Mouse (Mus musculus) neural tube, embryonic 12.5 days (tissue): ENCODE measurements around the gene Got1. TPM values are rescaled to one million over a fixed set of nuclear protein-coding genes. Genes with fewer than 3 reads are reported as not detected.

Experiments used
- ATAC-seq: fragments of 200-750 bp; cut with Nextera tagmentation; 2 replicates; pipeline ENCODE4 v1.8.0; 2017; ENCODE audit warnings: low read depth, mild to moderate bottlenecking, moderate TSS enrichment, moderate library complexity; ENCODE audit not compliant: low FRiP score
- H3K27ac ChIP-seq: fragments of 300-500 bp; sonication (generic); 2 replicates; pipeline ENCODE4 v1.5.1; 2016
- H3K27me3 ChIP-seq: fragments of 300-500 bp; sonication (generic); replicated peaks from 2 replicates; pipeline ENCODE4 v1.6.1; 2016; ENCODE audit warnings: mild to moderate bottlenecking
- H3K36me3 ChIP-seq: fragments of 300-500 bp; sonication (generic); 2 replicates; pipeline ENCODE4 v1.6.1; 2016; ENCODE audit warnings: mild to moderate bottlenecking
- H3K4me1 ChIP-seq: fragments of 300-500 bp; sonication (generic); 2 replicates; pipeline ENCODE4 v1.6.1; 2016
- H3K4me2 ChIP-seq: fragments of 300-500 bp; sonication (generic); replicated peaks from 2 replicates; pipeline ENCODE4 v1.6.1; 2016; ENCODE audit warnings: mild to moderate bottlenecking
- H3K4me3 ChIP-seq: fragments of 300-500 bp; sonication (generic); 2 replicates; pipeline ENCODE4 v1.5.1; 2016
- H3K9ac ChIP-seq: fragments of 300-500 bp; sonication (generic); 2 replicates; pipeline ENCODE4 v1.6.1; 2016; ENCODE audit warnings: mild to moderate bottlenecking
- H3K9me3 ChIP-seq: fragments of 300-500 bp; sonication (generic); 2 replicates; pipeline ENCODE4 v1.6.1; 2016; ENCODE audit warnings: mild to moderate bottlenecking
- WGBS: fragments of 180-500 bp; shearing (Covaris S2); methylation state at CpG from one replicate; pipeline ENCODE4 v1.1.7; 2016; 5-methylcytosine and 5-hydroxymethylcytosine counted together
- polyA plus RNA-seq: library from polyadenylated mRNA; unstranded; fragments of >200 nt; fragmentation: Nextera tagmentation; extraction: Ambion mirVana; gene quantifications from 2 replicates; pipeline ENCODE4 v1.2.1, GENCODE M21; 2016

Got1 gene
- polyA plus RNA-seq, 1 experiment from 2014 or later, result 69.7 TPM

DNA sequence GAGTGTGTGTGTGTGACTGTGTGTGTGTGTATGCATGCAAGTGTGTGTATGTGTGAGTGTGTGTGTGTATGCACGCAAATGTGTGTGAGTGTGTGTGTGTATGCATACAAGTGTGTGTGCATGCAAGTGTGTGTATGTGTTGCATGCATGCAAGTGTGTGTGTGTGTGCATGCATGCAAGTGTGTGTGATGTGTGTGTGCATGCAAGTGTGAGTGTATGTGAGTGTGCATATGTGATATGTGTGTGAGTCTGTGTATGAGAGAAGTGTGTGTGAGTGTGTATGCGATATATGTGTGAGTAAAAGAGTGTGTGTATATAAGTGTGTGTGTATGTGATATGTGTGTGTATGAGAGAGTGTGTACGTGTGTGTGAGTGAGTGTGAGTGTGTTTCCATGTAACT, 11.0 kb upstream of the Got1 start:
- H3K4me2 ChIP-seq, result no peak overlapping the region
- no peak overlapping the region for H3K27ac ChIP-seq
- no peaks in the 10 kb centered on the region for H3K36me3 ChIP-seq
- 91% methylated on average over 3 of the region's 3 CpGs for WGBS
- no peak for ATAC-seq
- no peaks in the 10 kb centered on the region for H3K27me3 ChIP-seq
- H3K4me1 ChIP-seq, result no peaks in the 10 kb centered on the region
- H3K9me3 ChIP-seq, result no peaks in the 10 kb centered on the region
- H3K4me3 ChIP-seq, result no peak overlapping the region
- no peak overlapping the region for H3K9ac ChIP-seq

DNA sequence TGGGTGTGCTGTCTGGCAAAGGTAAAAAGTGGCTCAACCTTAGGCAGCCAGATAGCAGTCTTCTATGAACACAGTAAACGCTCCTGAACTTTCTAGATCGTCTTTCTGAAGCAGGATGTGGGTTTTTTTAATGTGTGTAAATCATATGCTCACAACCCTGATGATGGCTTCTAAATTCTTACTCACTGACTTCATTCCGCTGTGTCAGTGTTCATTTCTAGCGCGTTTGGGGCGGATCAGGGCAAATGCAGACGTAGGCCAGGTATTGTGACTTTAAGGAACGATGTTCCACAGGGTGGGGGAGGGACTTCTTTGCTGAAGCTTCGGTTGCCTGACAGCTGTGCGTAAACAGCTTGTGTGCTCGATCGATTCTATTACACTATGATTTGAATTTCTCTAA, 6.5 kb upstream of the Got1 start:
- Histone ChIP-seq H3K36me3 (no peaks in the 10 kb centered on the region), H3K27me3 (no peaks in the 10 kb centered on the region), H3K4me2 (no peak overlapping the region), H3K9me3 (no peaks in the 10 kb centered on the region), H3K9ac (no peak overlapping the region), H3K27ac (no peak overlapping the region), H3K4me3 (no peak overlapping the region), H3K4me1 (no peaks in the 10 kb centered on the region)
- 38% methylated on average over 12 of the region's 12 CpGs for WGBS
- ATAC-seq, result no peak

DNA sequence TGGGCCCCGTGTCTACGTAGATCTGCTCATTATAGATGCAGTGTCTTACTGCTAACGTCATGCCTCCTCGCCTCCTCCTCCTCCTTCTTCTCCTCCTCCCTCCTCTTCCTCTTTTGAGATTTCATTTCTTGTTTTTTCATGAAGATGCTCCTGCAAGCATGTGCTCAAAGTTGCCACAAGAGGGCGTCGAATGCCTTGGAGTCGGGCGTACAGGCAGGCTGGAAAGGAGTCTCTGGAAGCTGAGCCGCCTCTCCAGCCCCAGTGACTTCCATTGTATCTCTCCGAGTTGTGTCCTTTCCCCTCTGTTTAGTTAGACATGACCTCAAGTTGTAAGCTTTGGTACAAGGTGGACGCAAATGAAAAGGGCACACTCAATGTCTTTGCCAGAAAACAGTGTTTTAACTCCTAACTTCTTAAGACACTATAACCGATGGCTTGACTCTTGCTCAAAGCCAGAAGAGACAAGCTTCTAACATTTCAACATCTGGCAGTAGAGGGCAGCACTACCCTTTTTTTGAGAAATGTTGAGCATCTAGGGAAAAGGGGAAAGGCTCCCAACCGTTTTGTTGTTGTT, 5.9 kb upstream of the Got1 start:
- WGBS, result 2% methylated on average over 13 of the region's 13 CpGs
- H3K4me1 ChIP-seq, result peaks cover 2% of the 10 kb centered on the region; the same call in 1 of the 2 replicates
- H3K4me2 ChIP-seq, result peak overlapping the region; percentile 50
- no peaks in the 10 kb centered on the region for H3K36me3 ChIP-seq
- ATAC-seq, result peak; percentile 66
- H3K27me3 ChIP-seq, result no peaks in the 10 kb centered on the region
- no peak overlapping the region for H3K27ac ChIP-seq
- no peak overlapping the region for H3K4me3 ChIP-seq
- H3K9me3 ChIP-seq, result no peaks in the 10 kb centered on the region
- no peak overlapping the region for H3K9ac ChIP-seq

DNA sequence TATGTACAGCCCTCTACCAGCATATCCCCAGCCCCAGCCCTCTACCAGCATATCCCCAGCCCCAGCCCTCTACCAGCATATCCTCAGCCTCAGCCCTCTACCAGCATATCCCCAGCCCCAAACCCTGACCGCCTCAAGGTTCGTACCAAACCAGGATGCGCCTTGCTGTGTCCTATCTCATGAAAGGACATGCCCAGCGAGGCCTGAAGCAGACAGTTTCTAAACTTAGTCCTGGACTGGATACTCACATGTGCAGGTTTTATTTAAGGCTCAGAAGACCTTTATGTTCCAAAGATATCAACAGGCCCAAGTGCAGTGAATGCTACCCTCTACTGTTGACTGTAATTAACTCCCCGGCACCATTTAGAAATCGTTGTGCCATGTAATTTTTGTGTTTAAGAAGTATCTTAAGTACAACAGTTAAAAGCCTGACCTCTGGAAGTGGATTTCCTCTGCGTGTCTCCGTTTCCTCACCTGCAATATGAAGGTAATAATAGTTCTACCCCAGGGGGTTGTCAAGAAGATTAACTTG, 3.7 kb upstream of the Got1 start:
- no peak overlapping the region for H3K27ac ChIP-seq
- 87% methylated on average over 8 of the region's 8 CpGs for WGBS
- H3K9ac ChIP-seq, result no peak overlapping the region
- no peak overlapping the region for H3K4me2 ChIP-seq
- H3K9me3 ChIP-seq, result no peaks in the 10 kb centered on the region
- no peak overlapping the region for H3K4me3 ChIP-seq
- no peak for ATAC-seq
- H3K36me3 ChIP-seq, result no peaks in the 10 kb centered on the region
- peaks cover 16% of the 10 kb centered on the region for H3K4me1 ChIP-seq
- H3K27me3 ChIP-seq, result no peaks in the 10 kb centered on the region

DNA sequence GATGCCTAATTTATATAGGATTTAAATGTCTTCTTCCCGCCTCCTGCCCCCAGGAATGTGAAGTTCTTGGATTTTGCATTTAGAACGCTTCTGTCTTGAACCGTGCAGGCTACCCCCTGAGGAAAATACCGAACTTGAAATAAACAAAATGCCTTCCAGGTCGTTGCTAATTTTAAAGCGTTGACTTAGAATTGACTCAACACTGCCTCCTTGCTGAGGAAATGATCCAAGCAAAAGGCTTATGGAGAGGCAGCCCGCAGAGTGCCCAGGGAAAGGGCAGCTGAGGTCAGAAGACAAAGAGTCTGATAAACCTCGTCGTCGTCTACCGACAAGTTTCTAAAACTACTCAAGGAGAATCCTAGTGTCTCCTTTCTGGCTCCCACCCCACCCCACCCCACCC, 2.7 kb upstream of the Got1 start:
- H3K27me3 ChIP-seq, result no peaks in the 10 kb centered on the region
- H3K4me2 ChIP-seq, result no peak overlapping the region
- H3K9ac ChIP-seq, result no peak overlapping the region
- H3K4me1 ChIP-seq, result peaks cover 16% of the 10 kb centered on the region
- H3K27ac ChIP-seq, result no peak overlapping the region
- ATAC-seq, result no peak
- WGBS, result 15% methylated on average over 11 of the region's 11 CpGs
- H3K9me3 ChIP-seq, result no peaks in the 10 kb centered on the region
- H3K36me3 ChIP-seq, result no peaks in the 10 kb centered on the region
- H3K4me3 ChIP-seq, result no peak overlapping the region

DNA sequence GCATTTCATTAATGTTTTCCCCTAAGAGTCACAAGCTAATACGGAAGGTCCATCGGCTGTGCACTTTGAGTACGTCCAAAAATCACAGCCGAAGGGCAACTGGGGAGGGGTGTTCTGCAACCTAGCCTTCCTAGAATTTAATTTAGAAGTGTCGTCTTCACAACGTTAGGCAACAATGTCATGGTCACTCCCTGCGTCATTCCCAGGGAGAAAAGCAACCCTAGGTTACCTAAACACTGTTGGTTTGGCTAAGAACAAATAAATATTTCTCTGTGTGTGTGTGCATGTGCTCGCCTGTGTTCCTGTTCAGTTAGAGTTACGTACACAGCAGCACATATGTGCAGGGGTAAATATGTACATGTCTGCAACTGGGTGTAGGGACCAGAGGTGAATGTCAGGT, 1.6 kb upstream of the Got1 start:
- H3K4me2 ChIP-seq, result no peak overlapping the region
- no peaks in the 10 kb centered on the region for H3K9me3 ChIP-seq
- ATAC-seq, result no peak
- no peak overlapping the region for H3K27ac ChIP-seq
- WGBS, result 91% methylated on average over 9 of the region's 9 CpGs
- no peak overlapping the region for H3K9ac ChIP-seq
- H3K27me3 ChIP-seq, result no peaks in the 10 kb centered on the region
- no peak overlapping the region for H3K4me3 ChIP-seq
- no peaks in the 10 kb centered on the region for H3K36me3 ChIP-seq
- peaks cover 20% of the 10 kb centered on the region for H3K4me1 ChIP-seq

DNA sequence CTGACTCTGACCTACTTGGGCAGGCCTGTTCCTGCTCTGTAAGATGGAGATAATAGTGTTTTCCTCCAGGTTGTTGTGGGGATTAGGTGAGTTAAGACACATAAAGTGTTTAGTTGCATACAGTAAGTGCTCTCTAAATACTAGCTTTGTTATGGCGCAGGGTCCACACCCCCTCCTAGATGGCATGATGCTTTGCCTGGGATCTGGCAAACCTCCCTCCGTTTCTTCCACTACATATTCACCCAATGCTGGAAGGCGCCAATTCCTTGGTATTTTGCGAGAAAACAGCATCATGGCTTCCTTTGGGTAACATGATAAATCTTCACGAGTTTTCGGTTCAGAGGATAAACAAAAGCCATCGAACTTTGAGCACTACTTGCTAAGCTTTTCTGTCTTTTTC, 1.2 kb upstream of the Got1 start:
- H3K4me2 ChIP-seq, result peak overlapping the region; percentile 77
- H3K9ac ChIP-seq, result no peak overlapping the region
- H3K4me3 ChIP-seq, result no peak overlapping the region
- peaks cover 25% of the 10 kb centered on the region for H3K4me1 ChIP-seq
- 91% methylated on average over 7 of the region's 7 CpGs for WGBS
- ATAC-seq, result no peak
- H3K36me3 ChIP-seq, result no peaks in the 10 kb centered on the region
- H3K27ac ChIP-seq, result no peak overlapping the region
- no peaks in the 10 kb centered on the region for H3K27me3 ChIP-seq
- H3K9me3 ChIP-seq, result no peaks in the 10 kb centered on the region

DNA sequence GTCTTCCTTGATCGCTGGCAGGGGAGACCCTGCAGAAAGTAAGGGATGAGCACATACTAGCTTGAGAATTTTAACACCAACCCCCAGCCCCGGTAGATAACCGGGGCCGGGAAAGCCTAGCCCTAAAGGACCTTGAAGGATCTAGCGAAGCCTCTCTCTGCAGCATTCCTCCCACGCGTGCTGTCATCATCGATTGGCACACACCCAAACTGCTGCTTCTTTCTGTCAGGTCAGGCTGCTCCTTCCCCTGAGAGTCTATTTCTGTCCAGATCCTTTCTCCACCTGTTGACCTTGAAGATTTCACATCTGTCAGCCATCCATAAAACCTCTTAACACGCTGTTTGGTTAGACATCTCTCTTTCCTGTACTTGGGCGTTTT, 688 bp upstream of the Got1 start:
- Histone ChIP-seq H3K4me2 (peak overlapping the region; percentile 77), H3K4me1 (peaks cover 27% of the 10 kb centered on the region), H3K27me3 (no peaks in the 10 kb centered on the region), H3K27ac (no peak overlapping the region), H3K9ac (peak overlapping the region; percentile 71), H3K36me3 (no peaks in the 10 kb centered on the region), H3K9me3 (no peaks in the 10 kb centered on the region), H3K4me3 (peak overlapping the region; percentile 72)
- WGBS, result 21% methylated on average over 10 of the region's 10 CpGs
- ATAC-seq, result peak; percentile 2; the same call in 1 of the 2 replicates

DNA sequence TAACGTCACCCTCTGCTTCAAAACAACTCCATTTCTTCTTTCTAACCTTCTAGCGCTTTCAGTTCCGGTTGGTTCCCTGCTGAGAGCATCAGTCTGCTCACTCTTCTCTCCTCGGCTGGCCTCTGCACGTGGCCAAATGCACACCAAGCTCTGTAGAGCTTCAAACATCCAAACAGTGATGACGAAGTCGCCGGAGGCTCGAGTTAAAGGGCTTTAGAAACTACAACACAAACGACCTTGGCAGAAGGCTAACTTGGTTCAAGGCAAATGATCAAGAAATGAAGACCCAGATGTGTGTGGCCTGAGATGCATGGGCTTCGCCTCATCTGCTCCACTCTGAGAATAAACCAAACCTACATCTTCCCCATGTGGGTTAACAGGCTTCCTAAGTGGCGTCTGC, 854 bp downstream of the Got1 start:
- Histone ChIP-seq H3K9ac (peak overlapping the region; percentile 71), H3K27me3 (no peaks in the 10 kb centered on the region), H3K4me3 (peak overlapping the region; percentile 72), H3K9me3 (no peaks in the 10 kb centered on the region), H3K27ac (no peak overlapping the region), H3K4me2 (peak overlapping the region; percentile 77), H3K4me1 (peaks cover 27% of the 10 kb centered on the region), H3K36me3 (no peaks in the 10 kb centered on the region)
- ATAC-seq, result no peak
- 7% methylated on average over 12 of the region's 12 CpGs for WGBS

DNA sequence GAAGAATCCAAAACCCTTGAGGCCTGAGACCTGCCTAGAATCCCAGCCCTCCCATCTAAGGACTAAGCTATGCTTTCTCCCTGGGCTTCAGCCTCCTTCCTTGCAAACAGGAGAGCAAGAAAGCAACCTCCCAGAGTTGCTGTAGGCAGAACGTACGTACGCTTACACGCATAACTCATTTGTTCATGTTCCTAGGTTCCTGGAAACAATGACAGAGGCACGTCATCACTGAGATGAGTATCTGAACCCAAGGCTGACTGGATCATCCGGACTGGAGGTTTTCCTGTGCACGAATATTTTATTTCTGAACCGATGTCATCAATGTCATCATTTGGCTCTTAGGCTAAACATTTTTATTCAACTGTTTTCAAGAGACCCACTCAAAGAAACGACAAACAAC, 2.4 kb downstream of the Got1 start:
- H3K4me1 ChIP-seq, result peaks cover 27% of the 10 kb centered on the region
- no peak overlapping the region for H3K27ac ChIP-seq
- no peaks in the 10 kb centered on the region for H3K36me3 ChIP-seq
- no peak overlapping the region for H3K9ac ChIP-seq
- H3K9me3 ChIP-seq, result no peaks in the 10 kb centered on the region
- H3K4me2 ChIP-seq, result no peak overlapping the region
- no peak overlapping the region for H3K4me3 ChIP-seq
- H3K27me3 ChIP-seq, result no peaks in the 10 kb centered on the region
- no peak for ATAC-seq
- WGBS, result 89% methylated on average over 9 of the region's 9 CpGs

DNA sequence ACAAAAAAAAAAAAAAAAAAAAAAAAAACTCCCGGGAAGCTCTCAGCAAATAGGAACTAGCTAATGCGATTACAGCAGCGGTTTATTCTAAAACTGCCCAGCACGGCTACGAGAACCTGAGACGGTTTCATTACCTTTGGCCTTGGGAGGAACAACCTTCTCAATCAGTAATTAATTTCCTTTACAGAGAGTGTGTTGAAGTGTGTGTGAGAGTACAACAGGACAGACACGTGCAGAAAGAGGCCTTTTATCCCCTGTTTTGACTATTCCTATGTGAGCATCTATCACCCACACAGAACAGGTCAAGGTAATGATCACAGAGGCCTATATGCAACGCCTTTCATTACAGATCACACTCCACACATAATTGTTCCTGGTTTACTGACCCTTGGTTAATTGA, 3.0 kb downstream of the Got1 start:
- WGBS, result 50% methylated on average over 8 of the region's 8 CpGs
- Histone ChIP-seq H3K27me3 (no peaks in the 10 kb centered on the region), H3K9me3 (no peaks in the 10 kb centered on the region), H3K27ac (no peak overlapping the region), H3K4me3 (no peak overlapping the region), H3K9ac (no peak overlapping the region), H3K36me3 (no peaks in the 10 kb centered on the region), H3K4me1 (peaks cover 27% of the 10 kb centered on the region), H3K4me2 (no peak overlapping the region)
- no peak for ATAC-seq

DNA sequence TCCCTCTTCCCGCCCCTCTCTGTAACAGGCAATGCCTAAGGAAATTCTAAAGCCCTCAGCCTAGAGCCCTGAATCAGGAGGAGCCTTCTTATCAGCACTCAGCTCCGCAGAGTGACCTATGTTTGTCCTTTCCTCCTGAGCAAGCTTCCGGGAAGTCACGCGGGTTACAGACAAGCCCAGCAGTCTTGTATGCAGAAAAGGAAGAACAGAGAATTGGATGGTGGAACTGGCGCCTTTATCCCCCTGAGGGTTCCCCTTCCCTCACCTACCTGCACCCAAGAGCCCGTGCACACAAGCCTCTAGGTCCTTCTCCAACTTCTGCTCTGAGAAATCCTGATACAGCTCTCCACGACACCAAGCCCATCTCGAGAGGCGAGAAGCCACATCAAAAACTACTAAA, 4.0 kb downstream of the Got1 start:
- no peak overlapping the region for H3K9ac ChIP-seq
- H3K4me1 ChIP-seq, result peaks cover 27% of the 10 kb centered on the region

DNA sequence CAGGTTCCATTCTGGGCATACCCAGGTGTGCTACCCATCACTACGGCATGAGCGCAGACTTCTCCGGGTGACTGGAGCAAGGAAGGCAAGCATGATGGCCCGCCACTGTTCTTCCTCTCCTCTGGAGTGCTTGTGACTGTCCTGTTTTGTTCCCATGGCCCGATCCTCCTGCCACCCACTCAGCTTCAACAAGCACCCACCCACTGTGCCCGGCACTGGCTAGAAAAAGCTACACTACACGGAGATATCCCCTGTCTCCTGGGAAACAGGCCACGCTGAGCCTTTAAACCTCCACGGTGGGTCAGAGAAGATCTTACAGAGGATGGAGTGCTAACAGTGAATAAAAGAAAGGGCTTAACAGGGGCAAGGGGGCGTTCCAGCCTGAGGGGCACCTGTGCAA, 5.2 kb downstream of the Got1 start:
- Histone ChIP-seq H3K27me3 (no peaks in the 10 kb centered on the region), H3K4me3 (no peak overlapping the region), H3K9me3 (no peaks in the 10 kb centered on the region), H3K9ac (no peak overlapping the region), H3K27ac (no peak overlapping the region), H3K36me3 (peaks cover 10% of the 10 kb centered on the region), H3K4me2 (no peak overlapping the region), H3K4me1 (peaks cover 20% of the 10 kb centered on the region)
- 89% methylated on average over 10 of the region's 10 CpGs for WGBS
- ATAC-seq, result no peak

More for the DNA sequence above, 4.0 kb downstream of the Got1 start:
- Histone ChIP-seq H3K27me3 (no peaks in the 10 kb centered on the region), H3K4me3 (no peak overlapping the region), H3K36me3 (no peaks in the 10 kb centered on the region), H3K9me3 (no peaks in the 10 kb centered on the region), H3K4me2 (no peak overlapping the region), H3K27ac (no peak overlapping the region)
- ATAC-seq, result no peak
- WGBS, result 89% methylated on average over 9 of the region's 10 CpGs
